Mouse (Mus musculus) erythroblast, embryonic 14.5 days (primary cell): Measurements from ENCODE around the gene Papln.

Experiments
- GATA1 ChIP-seq: IDR thresholded peaks from 2 replicates; pipeline ENCODE4 v1.6.1; 2012; ENCODE audit warnings: low read length, inconsistent platforms, mixed read lengths
- TAL1 ChIP-seq: IDR thresholded peaks from 3 replicates; pipeline ENCODE4 v1.6.1; 2012; ENCODE audit warnings: low read length, inconsistent platforms, mixed read lengths

DNA sequence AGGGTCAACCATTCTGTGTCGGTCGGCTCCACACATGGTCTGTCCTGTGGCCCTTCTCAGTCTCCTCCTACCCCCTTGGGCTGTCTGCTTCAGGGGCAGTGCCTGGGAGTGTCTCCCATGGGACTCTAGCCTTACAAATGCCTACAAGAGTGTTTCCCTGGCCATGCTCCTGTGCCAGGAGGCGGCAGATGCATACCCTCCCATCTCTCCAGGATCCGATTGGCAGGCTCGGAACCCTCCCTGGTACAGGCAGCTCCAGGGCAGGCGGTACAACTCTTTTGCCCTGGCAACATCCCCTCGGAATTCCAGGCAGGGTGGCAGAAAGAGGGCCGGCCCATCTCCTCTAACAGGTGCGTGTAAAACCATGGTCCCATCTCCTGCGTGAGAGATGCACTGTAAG is 19.2 kb downstream of the Papln start:
- no peak for TF ChIP-seq GATA1
- TF ChIP-seq TAL1, result no peak
